In genomic region chr8:95167726-95168125, GRCm38 (mm10) we compare ENCODE assay signal across 17 mouse cellular contexts. TPM values are rescaled to one million over a fixed set of nuclear protein-coding genes. Genes with fewer than 3 reads are reported as not detected.
DNase-seq lines count a peak whose midpoint lies in the region; ATAC-seq lines count a peak whose summit lies in the region.
"Had no signal": no experiment of that assay in that cellular context is flagged by ENCODE, and none has a peak within 500 bp of the region (broad histone marks: within the 10 kb centered on the region; RNA-seq: fewer than 3 reads in every experiment).

No protein-coding gene starts in this region.

- no peaks in the 10 kb centered on the region for H3K9me3 ChIP-seq in kidney, embryonic 14.5 days (ENCODE audit: control insufficient read depth, low read length)
- H3K9me3 ChIP-seq in limb, embryonic 10.5 days (replicated peaks) = no peaks in the 10 kb centered on the region
- no peaks in the 10 kb centered on the region for H3K9me3 ChIP-seq in liver, embryonic 11.5 days (ENCODE audit: control insufficient read depth, low read length)
- H3K9me3 ChIP-seq: heart, embryonic 13.5 days; neural tube, embryonic 15.5 days; stomach, embryonic 15.5 days had no signal

- no peaks in the 10 kb centered on the region for H3K36me3 ChIP-seq in kidney, embryonic 14.5 days (ENCODE audit: control insufficient read depth, insufficient read depth, low read length)
- H3K36me3 ChIP-seq in limb, embryonic 10.5 days = no peaks in the 10 kb centered on the region
- no peaks in the 10 kb centered on the region for H3K36me3 ChIP-seq in liver, embryonic 11.5 days (ENCODE audit: control insufficient read depth, insufficient read depth, low read length)
- H3K36me3 ChIP-seq: heart, embryonic 13.5 days; neural tube, embryonic 15.5 days; stomach, embryonic 15.5 days had no signal

- DNase-seq in adrenal gland, postnatal 10 days = peak; percentile 53
- DNase-seq in adrenal gland, postnatal 25 days = no peak
- peak; percentile 79 for DNase-seq in kidney, adult 18-20 months
- DNase-seq in gastrocnemius, postnatal 25 days = peak; percentile 61
- DNase-seq in limb, embryonic 10.5 days (ENCODE audit: low spot score) = no peak
- DNase-seq in left cerebral cortex, postnatal 10 days (ENCODE audit: extremely low spot score in 1 of 2, low spot score in 2 of 2) = no peak
- DNase-seq in liver, embryonic 11.5 days (ENCODE audit: low spot score) = no peak
- DNase-seq: cerebellum, adult 18-20 months; heart, postnatal 4 days; lung, postnatal 10 days; thymus, postnatal 4 days had no signal

- 71% methylated on average over 5 of the region's 5 CpGs for WGBS in kidney, embryonic 14.5 days
- WGBS in limb, embryonic 10.5 days = 73% methylated on average over 5 of the region's 5 CpGs
- 57% methylated on average over 5 of the region's 5 CpGs for WGBS in liver, embryonic 11.5 days

- H3K4me1 ChIP-seq in kidney, embryonic 14.5 days (ENCODE audit: control insufficient read depth, insufficient read depth, low read length) = no peaks in the 10 kb centered on the region
- peaks cover 44% of the 10 kb centered on the region for H3K4me1 ChIP-seq in limb, embryonic 10.5 days
- no peaks in the 10 kb centered on the region for H3K4me1 ChIP-seq in liver, embryonic 11.5 days (replicated peaks; ENCODE audit: control insufficient read depth, insufficient read depth, low read length)
- H3K4me1 ChIP-seq: stomach, embryonic 15.5 days had no signal

- H3K9ac ChIP-seq in kidney, embryonic 14.5 days (ENCODE audit: low read depth, low read length) = no peak overlapping the region
- no peak overlapping the region for H3K9ac ChIP-seq in liver, embryonic 11.5 days (ENCODE audit: low read depth, low read length)
- H3K9ac ChIP-seq: heart, embryonic 13.5 days; liver, embryonic 14.5 days; neural tube, embryonic 15.5 days; stomach, embryonic 15.5 days had no signal

- no peak overlapping the region for H3K4me3 ChIP-seq in kidney, embryonic 14.5 days (ENCODE audit: low read length)
- H3K4me3 ChIP-seq in limb, embryonic 10.5 days = no peak overlapping the region
- H3K4me3 ChIP-seq in liver, embryonic 11.5 days (ENCODE audit: low read depth, low read length) = no peak overlapping the region
- H3K4me3 ChIP-seq: heart, embryonic 13.5 days; neural tube, embryonic 15.5 days; stomach, embryonic 15.5 days had no signal

- no peak for ATAC-seq in kidney, embryonic 14.5 days (ENCODE audit: low FRiP score, low TSS enrichment)
- no peak for ATAC-seq in liver, embryonic 11.5 days (replicated peaks; ENCODE audit: low FRiP score)
- ATAC-seq: forebrain, embryonic 14.5 days had no signal

- intact Hi-C loops in left cerebral cortex, postnatal 10 days (cut with DNase I) = no loop called here

- no peak overlapping the region for H3K4me2 ChIP-seq in kidney, embryonic 14.5 days (replicated peaks; ENCODE audit: low read depth, low read length)
- no peak overlapping the region for H3K4me2 ChIP-seq in liver, embryonic 11.5 days
- H3K4me2 ChIP-seq: heart, embryonic 13.5 days; neural tube, embryonic 15.5 days; stomach, embryonic 15.5 days had no signal

- no peaks in the 10 kb centered on the region for H3K27me3 ChIP-seq in kidney, embryonic 14.5 days (ENCODE audit: control insufficient read depth, insufficient read depth, low read length)
- H3K27me3 ChIP-seq in limb, embryonic 10.5 days (ENCODE audit: low read depth, poor library complexity, severe bottlenecking) = no peaks in the 10 kb centered on the region
- no peaks in the 10 kb centered on the region for H3K27me3 ChIP-seq in liver, embryonic 11.5 days (replicated peaks; ENCODE audit: control insufficient read depth, insufficient read depth, low read length)
- H3K27me3 ChIP-seq: neural tube, embryonic 15.5 days; stomach, embryonic 15.5 days had no signal

- H3K27ac ChIP-seq in kidney, embryonic 14.5 days (ENCODE audit: low read depth, low read length) = no peak overlapping the region
- H3K27ac ChIP-seq in limb, embryonic 10.5 days = peak overlapping the region; percentile 61; the same call in 1 of the 2 replicates
- no peak overlapping the region for H3K27ac ChIP-seq in liver, embryonic 11.5 days (ENCODE audit: low read depth, low read length)
- H3K27ac ChIP-seq: heart, embryonic 13.5 days; liver, embryonic 14.5 days; neural tube, embryonic 15.5 days; stomach, embryonic 15.5 days had no signal

RNA-seq across cellular contexts. Expression of gene Kifc3, which starts 34.9 kb away (rescaled TPM):
- total RNA-seq in adrenal gland, postnatal 10 days (2021) = 10 to 100 TPM; 80.0 to 89.0 TPM
- total RNA-seq in adrenal gland, postnatal 25 days (2021) = 108 and 116 TPM in 2 replicates
- polyA plus RNA-seq in kidney, embryonic 14.5 days (2014; fragmentation: Nextera tagmentation; extraction: Ambion mirVana) = 13.5 and 19.8 TPM in 2 replicates
- 10 to 100 TPM in 1 of 2 experiments, 1 to 10 TPM in 1; 7.8 to 10.6 TPM for total RNA-seq in gastrocnemius, postnatal 25 days (2021)
- polyA plus RNA-seq in limb, embryonic 10.5 days (2016; fragmentation: Nextera tagmentation; extraction: Ambion mirVana) = 10.8 and 13.2 TPM in 2 replicates
- total RNA-seq in left cerebral cortex, postnatal 10 days (2021) = 10 to 100 TPM; 56.2 to 58.6 TPM
- 7.8 and 8.1 TPM in 2 replicates for polyA plus RNA-seq in liver, embryonic 11.5 days (2014; fragmentation: Nextera tagmentation; extraction: Ambion mirVana)

Comparison
In these comparisons a context has a peak if more than half of its experiments do, and no peak if none do; other contexts are left out.
1. DNase-seq: peak in adrenal gland, postnatal 10 days (single experiment), kidney, adult 18-20 months (single experiment) and gastrocnemius, postnatal 25 days (single experiment); none in adrenal gland, postnatal 25 days (single experiment), limb, embryonic 10.5 days (single experiment), left cerebral cortex, postnatal 10 days (0 of 2) and liver, embryonic 11.5 days (single experiment).